Mouse (Mus musculus) kidney, postnatal 0 days (tissue): ENCODE results near the gene Speg. TPM values are rescaled to one million over a fixed set of nuclear protein-coding genes. Genes with fewer than 3 reads are reported as not detected.

Experiments
- ATAC-seq: fragments of 200-750 bp; cut with Nextera tagmentation; replicated peaks from 2 replicates; pipeline ENCODE4 v1.8.0; 2017; ENCODE audit warnings: low read depth, moderate number of reproducible peaks, moderate TSS enrichment, moderate library complexity; ENCODE audit not compliant: low FRiP score
- DNase-seq: peaks from one replicate; pipeline ENCODE4 v3.0.0-alpha.2; 2016; ENCODE audit warnings: low spot score
- H3K27ac ChIP-seq: fragments of 300-500 bp; sonication (generic); 2 replicates; pipeline ENCODE4 v1.5.1; 2014; ENCODE audit warnings: mild to moderate bottlenecking
- H3K27me3 ChIP-seq: fragments of 300-500 bp; sonication (generic); 2 replicates; pipeline ENCODE4 v1.6.1; 2014; ENCODE audit warnings: low read length, mixed read lengths; ENCODE audit not compliant: insufficient read depth
- H3K36me3 ChIP-seq: fragments of 300-500 bp; sonication (generic); 2 replicates; pipeline ENCODE4 v1.6.1; 2014; ENCODE audit warnings: low read length, mixed read lengths; ENCODE audit not compliant: insufficient read depth
- H3K4me1 ChIP-seq: fragments of 300-500 bp; sonication (generic); replicated peaks from 2 replicates; pipeline ENCODE4 v1.6.1; 2014; ENCODE audit warnings: antibody characterized with exemption, low read length, mixed read lengths; ENCODE audit not compliant: insufficient read depth
- H3K4me2 ChIP-seq: fragments of 300-500 bp; sonication (generic); 2 replicates; pipeline ENCODE4 v1.6.1; 2014; ENCODE audit warnings: mild to moderate bottlenecking, low read length, moderate library complexity, mixed read lengths
- H3K4me3 ChIP-seq: fragments of 300-500 bp; sonication (generic); replicated peaks from 2 replicates; pipeline ENCODE4 v1.5.1; 2014; ENCODE audit warnings: low read depth, low read length
- H3K9ac ChIP-seq: fragments of 300-500 bp; sonication (generic); 2 replicates; pipeline ENCODE4 v1.6.1; 2014; ENCODE audit warnings: low read depth, low read length
- H3K9me3 ChIP-seq: fragments of 300-500 bp; sonication (generic); replicated peaks from 2 replicates; pipeline ENCODE4 v1.6.1; 2016; ENCODE audit warnings: low read length, inconsistent platforms, mixed read lengths
- CTCF ChIP-seq: IDR thresholded peaks from 2 replicates; pipeline ENCODE4 v1.5.1; 2016; ENCODE audit warnings: antibody characterized with exemption, low read depth, mild to moderate bottlenecking, moderate library complexity
- WGBS: fragments of 180-500 bp; shearing (Covaris S2); extraction: QIAGEN DNeasy Blood & Tissue Kit; methylation state at CpG from one replicate; pipeline ENCODE4 v1.1.7; 2014; 5-methylcytosine and 5-hydroxymethylcytosine counted together
- polyA plus RNA-seq: library from polyadenylated mRNA; unstranded; fragments of >200 nt; fragmentation: Nextera tagmentation; extraction: Ambion mirVana; gene quantifications from 2 replicates; pipeline ENCODE4 v1.2.1, GENCODE M21; 2015

Speg gene
- polyA plus RNA-seq, 1 experiment from 2014 or later, result 40.1 TPM

- 9% methylated on average over 38 of the region's 60 CpGs for WGBS
- peak overlapping the region; percentile 91 for H3K4me2 ChIP-seq
- H3K4me3 ChIP-seq, result peak overlapping the region; percentile 59
- no peak; the same call in 1 of the 2 replicates for TF ChIP-seq CTCF
- H3K9ac ChIP-seq, result peak overlapping the region; percentile 69
- H3K27ac ChIP-seq, result peak overlapping the region; percentile 71
- no peaks in the 10 kb centered on the region for H3K27me3 ChIP-seq
- H3K9me3 ChIP-seq, result no peaks in the 10 kb centered on the region
- H3K4me1 ChIP-seq, result peaks cover 2% of the 10 kb centered on the region; the same call in 1 of the 2 replicates
- DNase-seq (peak; percentile 58), ATAC-seq (peak; percentile 34)
- no peaks in the 10 kb centered on the region for H3K36me3 ChIP-seq
Measured at GRCm38 (mm10) chr1:75381482-75382355, 6.6 kb downstream of the Speg start.

- peak; percentile 37; the same call in 1 of the 2 replicates for ATAC-seq
Measured at GRCm38 (mm10) chr1:75382356-75383071, 7.4 kb downstream of the Speg start.

DNA sequence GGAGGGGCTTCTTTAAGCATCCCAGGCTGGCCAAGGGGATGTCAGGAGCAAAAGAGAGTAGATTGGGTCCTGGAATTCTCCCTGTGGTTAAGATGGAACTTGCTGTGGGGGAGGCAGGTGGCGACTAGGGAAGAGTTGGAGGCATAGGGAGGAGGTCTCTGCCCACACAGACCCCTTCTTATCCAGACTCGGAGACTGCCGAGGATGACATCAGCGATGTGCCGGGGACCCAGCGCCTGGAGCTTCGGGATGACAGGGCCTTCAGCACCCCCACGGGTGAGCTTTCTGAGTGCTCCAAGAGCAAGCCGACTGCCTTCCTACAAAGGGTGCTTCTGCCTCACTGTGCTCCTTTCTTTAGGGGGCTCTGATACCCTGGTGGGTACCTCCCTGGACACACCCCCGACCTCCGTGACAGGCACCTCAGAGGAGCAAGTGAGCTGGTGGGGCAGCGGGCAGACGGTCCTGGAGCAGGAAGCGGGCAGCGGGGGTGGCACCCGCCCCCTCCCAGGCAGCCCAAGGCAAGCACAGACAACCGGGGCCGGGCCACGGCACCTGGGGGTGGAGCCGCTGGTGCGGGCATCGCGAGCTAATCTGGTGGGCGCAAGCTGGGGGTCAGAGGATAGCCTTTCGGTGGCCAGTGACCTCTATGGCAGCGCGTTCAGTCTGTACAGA is 9.5 kb downstream of the Speg start:
- no peaks in the 10 kb centered on the region for H3K36me3 ChIP-seq
- WGBS, result 72% methylated on average over 24 of the region's 27 CpGs
- no peak for ATAC-seq

More at GRCm38 (mm10) chr1:75382356-75383071, 7.4 kb downstream of the Speg start:
- WGBS, result 2% methylated on average over 28 of the region's 28 CpGs
- Histone ChIP-seq H3K9me3 (no peaks in the 10 kb centered on the region), H3K36me3 (no peaks in the 10 kb centered on the region), H3K4me1 (peaks cover 7% of the 10 kb centered on the region), H3K27me3 (no peaks in the 10 kb centered on the region), H3K4me3 (peak overlapping the region; percentile 59), H3K9ac (peak overlapping the region; percentile 69), H3K4me2 (peak overlapping the region; percentile 91), H3K27ac (peak overlapping the region; percentile 71)
- no peak for TF ChIP-seq CTCF
- peak; percentile 88 for DNase-seq

GRCm38 (mm10) chr1:75385142-75385730 is 10.1 kb downstream of the Speg start:
- peaks cover 22% of the 10 kb centered on the region for H3K4me1 ChIP-seq
- H3K4me2 ChIP-seq, result peak overlapping the region; percentile 11; the same call in 1 of the 2 replicates
- H3K9me3 ChIP-seq, result no peaks in the 10 kb centered on the region
- no peak for DNase-seq
- no peak for ATAC-seq
- no peak overlapping the region for H3K27ac ChIP-seq
- WGBS, result 67% methylated on average over 20 of the region's 20 CpGs
- no peaks in the 10 kb centered on the region for H3K36me3 ChIP-seq
- no peak overlapping the region for H3K4me3 ChIP-seq
- TF ChIP-seq CTCF, result no peak
- H3K9ac ChIP-seq, result no peak overlapping the region
- H3K27me3 ChIP-seq, result no peaks in the 10 kb centered on the region

More for the DNA sequence above, 9.5 kb downstream of the Speg start:
- Histone ChIP-seq H3K27me3 (no peaks in the 10 kb centered on the region), H3K4me3 (no peak overlapping the region), H3K4me2 (peak overlapping the region; percentile 11; the same call in 1 of the 2 replicates), H3K4me1 (peaks cover 22% of the 10 kb centered on the region), H3K9me3 (no peaks in the 10 kb centered on the region), H3K27ac (no peak overlapping the region), H3K9ac (no peak overlapping the region)
- no peak for TF ChIP-seq CTCF
- DNase-seq, result no peak

- DNase-seq, result no peak
- H3K36me3 ChIP-seq, result no peaks in the 10 kb centered on the region
- peaks cover 22% of the 10 kb centered on the region for H3K4me1 ChIP-seq
- H3K27me3 ChIP-seq, result no peaks in the 10 kb centered on the region
- no peak overlapping the region for H3K9ac ChIP-seq
- ATAC-seq, result no peak
- no peak overlapping the region for H3K27ac ChIP-seq
- no peaks in the 10 kb centered on the region for H3K9me3 ChIP-seq
- 43% methylated on average over 4 of the region's 4 CpGs for WGBS
- no peak overlapping the region for H3K4me3 ChIP-seq
- no peak overlapping the region for H3K4me2 ChIP-seq
- no peak for TF ChIP-seq CTCF
Measured at GRCm38 (mm10) chr1:75386149-75386548, 11.1 kb downstream of the Speg start.
